Mouse (Mus musculus) left cerebral cortex, postnatal 25 days (tissue): Measurements from ENCODE around the gene Rhox13. TPM values are rescaled to one million over a fixed set of nuclear protein-coding genes. Genes with fewer than 3 reads are reported as not detected.

ENCODE experiments used
- DNase-seq, 2 experiments: peaks; one replicate each; pipeline ENCODE4 v3.0.0; 2022; ENCODE audit warnings: low spot score in 2 of 2, mixed read lengths in 1 of 2
- intact Hi-C: fragments of 180-260 bp; cut with DNase I; formaldehyde crosslinking; loops from one replicate; pipeline ENCODE4 v1.15.1; 2025
- total RNA-seq, 2 experiments: library from RNA; stranded (reverse); gene quantifications; 2 replicates each; pipeline ENCODE4 v1.2.3; 2021

Gene Rhox13
- not detected for total RNA-seq

DNA sequence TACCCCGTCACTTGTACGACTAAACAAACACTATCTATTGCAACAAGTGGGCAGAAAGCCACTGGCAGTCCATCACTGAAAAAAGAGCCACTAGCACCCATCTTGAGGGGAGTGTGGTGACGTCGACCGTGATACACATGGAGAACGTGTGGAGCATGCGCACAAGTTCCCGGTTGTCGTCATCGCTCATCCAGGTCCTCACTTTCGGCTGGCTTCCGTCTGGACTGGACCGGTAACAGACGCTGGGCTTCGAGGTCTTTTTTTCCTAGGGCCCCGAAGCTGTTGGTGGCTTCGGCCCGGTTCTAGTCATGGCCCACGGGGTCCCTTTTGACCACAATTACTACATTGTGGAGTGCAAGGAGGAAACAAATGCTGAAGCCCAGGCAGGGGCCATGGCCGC lies at the start of gene Rhox13:
TSS of gene Rhox13 (plus strand) at position 238 of the 400 bp plus-strand sequence.
- DNase-seq: no peak
- intact Hi-C loops: no loop called here

DNA sequence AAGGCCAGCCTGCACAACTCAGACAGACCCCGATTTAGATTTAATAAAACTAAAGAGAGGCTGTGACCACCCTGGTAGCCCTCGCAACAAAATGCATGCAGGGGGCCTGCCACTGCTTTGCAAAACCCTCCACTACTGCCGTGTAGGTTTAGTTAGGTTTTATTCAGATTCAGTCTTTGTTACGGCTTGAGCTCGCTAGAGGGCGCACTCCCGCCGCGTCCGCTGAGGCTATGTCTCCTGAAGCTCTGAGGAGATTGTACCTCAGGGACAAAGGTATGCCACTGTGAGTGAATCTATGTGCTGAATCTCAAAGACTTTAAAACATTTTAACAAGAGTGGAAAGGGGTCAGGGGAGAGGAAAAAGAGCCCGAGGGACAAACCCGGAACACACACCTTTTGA lies 36.8 kb upstream of the Rhox13 start:
- intact Hi-C loops: loop anchor here (2.0 kb wide), 1 partner anchor 95 kb away; no protein-coding TSS in a partner anchor
- DNase-seq: peak; percentile 23 to 39

DNA sequence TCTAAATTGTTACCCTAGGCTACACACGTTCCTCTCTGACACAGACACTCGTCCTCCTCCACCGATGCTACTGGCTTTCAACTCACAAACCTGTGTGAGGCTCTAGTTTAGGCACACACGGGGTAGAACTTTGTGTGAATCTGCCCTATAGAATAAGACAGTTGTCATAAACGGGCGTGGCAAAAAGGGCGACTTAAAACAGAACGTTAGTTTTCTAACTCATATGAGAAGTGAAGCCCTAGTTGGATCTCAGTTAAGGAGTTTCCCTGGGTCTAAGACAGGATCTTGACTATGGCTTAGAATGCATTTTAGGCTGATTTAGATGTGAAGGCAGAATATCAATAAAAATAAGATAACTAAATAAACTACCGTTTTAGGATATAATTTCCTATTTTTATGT lies 36.0 kb upstream of the Rhox13 start, which contains the start of gene Rhox11:
TSS of gene Rhox11 (minus strand) at position 101 of the 400 bp plus-strand sequence.
- intact Hi-C loops: loop anchor here (2.0 to 5.0 kb wide), 2 partner anchors 94 to 352 kb away; no protein-coding TSS in a partner anchor

DNA sequence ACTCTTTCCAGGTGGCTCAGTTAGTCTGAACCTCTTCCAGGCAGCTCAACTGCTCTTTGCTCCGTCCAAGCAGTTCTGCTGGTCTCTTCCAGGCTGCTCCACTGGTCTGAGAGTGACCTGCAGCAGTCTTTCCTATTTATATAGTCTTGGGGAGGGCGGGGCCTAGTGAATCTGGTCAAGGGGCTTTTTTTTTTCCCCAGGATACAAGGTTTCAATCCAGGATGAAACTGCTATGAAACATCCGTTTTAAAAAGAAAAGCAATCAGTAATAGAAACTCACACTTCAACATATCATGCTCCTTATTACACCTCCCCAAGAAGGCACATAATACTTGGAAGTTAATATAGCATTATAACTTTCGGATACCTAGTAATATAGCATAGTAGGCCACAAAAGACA lies 10.2 kb upstream of the Rhox13 start, which contains the start of gene Rhox12:
TSS of gene Rhox12 (minus strand) at position 101 of the 400 bp plus-strand sequence.
- DNase-seq: no peak
- intact Hi-C loops: no loop called here

More for the DNA sequence above, 36.0 kb upstream of the Rhox13 start, which contains the start of gene Rhox11:
- no peak for DNase-seq

DNA sequence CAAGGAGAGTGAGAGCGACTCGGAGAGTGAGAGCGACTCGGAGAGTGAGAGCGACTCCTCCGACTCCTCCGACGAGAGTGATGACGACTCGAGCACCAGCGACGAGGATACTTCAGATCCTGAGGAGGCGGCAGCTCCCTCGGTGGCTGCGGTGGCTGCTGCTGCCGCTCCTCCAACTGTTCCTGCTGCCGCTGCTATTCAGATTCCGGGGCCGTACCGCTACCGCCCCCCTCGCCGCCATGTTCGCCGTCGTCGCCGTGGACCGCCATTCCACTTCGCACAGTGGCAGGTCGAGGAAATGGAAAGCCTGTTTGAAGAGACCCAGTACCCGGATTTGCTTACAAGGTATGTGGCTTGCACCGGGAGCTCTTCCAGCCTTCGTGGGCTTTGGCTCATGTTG lies 459 bp downstream of the Rhox13 start:
- no peak for DNase-seq
- intact Hi-C loops: no loop called here

DNA sequence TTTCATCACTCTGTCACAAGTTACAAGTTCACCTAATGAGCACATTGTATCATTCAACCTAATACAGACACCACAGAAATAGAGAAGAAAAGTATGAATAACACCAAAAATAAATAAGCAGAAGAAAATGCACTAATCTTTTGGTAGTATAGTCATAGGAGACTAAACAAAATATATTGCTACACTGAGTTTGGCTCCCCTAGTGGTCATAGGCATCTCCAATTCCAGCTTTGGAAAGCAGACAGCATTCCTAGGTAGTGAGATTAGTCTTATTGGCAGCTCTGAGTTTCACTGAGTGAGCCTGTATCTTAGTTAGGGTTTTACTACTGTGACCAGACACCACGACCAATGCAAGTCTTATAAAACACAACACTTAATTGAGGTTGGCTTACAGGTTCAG lies 38.1 kb downstream of the Rhox13 start:
- intact Hi-C loops: no loop called here
- DNase-seq: no peak

DNA sequence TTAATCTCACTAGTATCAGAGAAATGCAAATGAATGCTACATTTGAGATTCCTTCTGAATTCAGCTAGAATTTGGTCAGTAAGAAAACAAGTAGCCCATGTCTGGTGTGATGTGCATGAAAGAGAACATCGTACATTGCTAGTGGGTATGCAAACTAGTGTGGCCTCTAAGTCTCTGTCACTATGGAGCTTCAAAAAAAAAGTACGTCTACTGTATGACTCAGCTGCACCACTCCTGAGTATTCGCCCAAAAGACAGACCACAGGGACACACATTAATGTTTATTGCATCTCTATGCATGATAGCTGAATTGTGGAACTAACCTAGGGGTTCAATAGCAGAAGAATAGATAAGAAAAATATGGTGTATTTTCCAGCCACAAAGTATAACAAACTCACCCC lies 44.3 kb downstream of the Rhox13 start:
- intact Hi-C loops: no loop called here
- no peak for DNase-seq

DNA sequence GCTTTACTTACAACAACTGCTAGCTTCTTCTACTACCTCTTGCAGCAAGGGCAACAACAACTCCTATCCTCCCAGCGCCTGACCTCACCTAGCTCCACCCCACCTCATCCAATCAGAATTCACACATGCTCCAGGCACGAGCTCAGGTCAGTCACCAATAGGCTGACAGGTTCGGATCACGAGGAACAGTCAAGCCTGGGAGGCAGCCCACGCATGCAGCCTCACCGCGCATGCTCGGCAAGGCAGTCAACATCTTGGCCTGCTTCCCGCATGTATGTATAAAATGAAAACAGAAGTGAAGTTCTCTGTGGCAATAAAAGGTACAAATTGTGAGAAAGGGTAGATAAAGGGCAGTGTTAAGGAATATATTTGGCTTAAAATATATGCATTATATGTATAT lies 45.0 kb downstream of the Rhox13 start:
- DNase-seq: no peak
- intact Hi-C loops: no loop called here

DNA sequence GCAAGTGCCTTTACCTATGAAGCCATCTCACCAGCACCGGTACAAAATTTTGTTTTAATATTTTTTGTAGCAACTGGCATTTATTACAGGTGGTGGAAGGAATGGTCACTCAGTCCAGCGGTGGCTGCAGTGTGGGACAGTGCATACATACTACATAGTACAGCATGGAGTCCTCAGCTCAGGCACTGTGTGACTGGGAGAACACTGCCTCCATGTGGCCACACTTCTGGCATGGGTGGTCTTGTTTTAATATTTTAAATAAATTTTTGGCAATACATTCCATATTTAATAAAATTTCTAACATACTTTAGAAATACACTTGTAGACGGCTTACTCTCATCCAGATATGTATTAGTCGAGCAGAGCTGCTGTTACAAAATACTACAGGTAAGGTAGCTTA lies 45.6 kb downstream of the Rhox13 start:
- intact Hi-C loops: no loop called here
- DNase-seq: no peak

Other genes starting within 250 kb of the Rhox13 start
- gene Rhox8, start 242.3 kb upstream of the Rhox13 start, total RNA-seq: not detected
- gene Rhox7b, start 224.0 kb upstream of the Rhox13 start, total RNA-seq: not detected
- gene Rhox9, start 219.4 kb upstream of the Rhox13 start, total RNA-seq: not detected
- not detected for gene Btg1-ps1, start 102.4 kb upstream of the Rhox13 start, total RNA-seq
- not detected for gene Btg1-ps2, start 78.1 kb upstream of the Rhox13 start, total RNA-seq
- not detected for gene Rhox10, start 54.7 kb upstream of the Rhox13 start, total RNA-seq
- gene Rhox11, start 36.1 kb upstream of the Rhox13 start, total RNA-seq: not detected
- gene Rhox12, start 10.3 kb upstream of the Rhox13 start, total RNA-seq: not detected
- 10 to 100 TPM; 21.0 to 26.3 TPM for gene Zbtb33, start 68.6 kb downstream of the Rhox13 start, total RNA-seq
- gene Tmem255a, start 131.2 kb downstream of the Rhox13 start, total RNA-seq: 10 to 100 TPM; 16.4 to 19.5 TPM
- not detected for gene Atp1b4, start 195.0 kb downstream of the Rhox13 start, total RNA-seq